8 mouse cellular contexts compared by ENCODE assay signal in the genomic region with DNA sequence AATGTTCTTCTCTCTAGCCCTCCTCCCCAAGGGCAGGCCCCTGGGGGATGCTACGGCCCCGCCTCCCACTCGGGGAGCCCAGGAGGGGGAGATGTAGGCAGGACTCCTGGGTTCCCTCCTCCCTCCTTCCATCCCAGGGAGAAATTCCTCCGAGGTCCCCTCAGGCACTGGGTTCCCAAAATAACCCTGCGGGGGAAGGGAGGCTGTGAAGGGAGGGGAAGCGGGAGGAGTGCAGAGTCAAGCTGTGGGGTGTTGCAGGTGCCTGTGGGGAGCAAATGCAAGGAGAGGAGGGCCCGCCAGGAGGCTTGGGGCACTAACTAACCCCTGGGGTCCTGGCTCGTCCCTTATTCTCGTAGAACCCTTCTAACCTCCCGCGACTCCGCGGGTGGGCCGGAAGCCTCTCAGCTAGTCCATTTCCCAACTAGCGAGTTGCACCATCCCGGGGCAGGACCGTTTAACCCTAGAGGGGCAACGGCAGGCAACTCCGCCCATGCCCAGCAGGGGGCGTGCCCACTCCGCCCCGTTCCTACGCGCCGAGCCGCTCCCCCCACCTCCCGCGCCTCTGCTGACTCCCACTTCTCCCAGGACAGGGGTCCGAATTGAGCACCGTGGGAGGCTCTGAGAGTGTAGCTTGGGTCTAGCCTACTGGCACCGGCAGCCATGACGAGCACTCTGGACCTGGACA. TPM values are rescaled to one million over a fixed set of nuclear protein-coding genes. Genes with fewer than 3 reads are reported as not detected.
DNase-seq lines count a peak whose midpoint lies in the region; ATAC-seq and TF ChIP-seq lines count a peak whose summit lies in the region.

No protein-coding gene starts in this region.

- TF ChIP-seq CTCF in liver, postnatal 0 days (IDR thresholded peaks at IDR 0.05; ENCODE audit: low read depth): peak; percentile 95

- H3K27me3 ChIP-seq in embryonic facial prominence, embryonic 11.5 days (ENCODE audit: control insufficient read depth, insufficient read depth, low read length): peaks cover 29% of the 10 kb centered on the region
- peaks cover 25% of the 10 kb centered on the region for H3K27me3 ChIP-seq in intestine, embryonic 16.5 days (replicated peaks; ENCODE audit: control insufficient read depth, insufficient read depth, low read length)
- H3K27me3 ChIP-seq in liver, postnatal 0 days (ENCODE audit: insufficient read depth, low read length): peaks cover 22% of the 10 kb centered on the region
- peaks cover 26% of the 10 kb centered on the region for H3K27me3 ChIP-seq in neural tube, embryonic 11.5 days (ENCODE audit: control insufficient read depth, insufficient read depth, low read length)

- H3K9ac ChIP-seq in embryonic facial prominence, embryonic 11.5 days (replicated peaks; ENCODE audit: low read length): no peak overlapping the region
- H3K9ac ChIP-seq in intestine, embryonic 16.5 days (ENCODE audit: low read depth, low read length): peak overlapping the region; percentile 52
- peak overlapping the region; percentile 48 for H3K9ac ChIP-seq in liver, postnatal 0 days (replicated peaks)
- peak overlapping the region; percentile 29 for H3K9ac ChIP-seq in neural tube, embryonic 11.5 days (ENCODE audit: low read length)

- WGBS in embryonic facial prominence, embryonic 11.5 days: under 1% methylated on average over 31 of the region's 32 CpGs
- whole genome bisulfite sequencing in intestine, embryonic 16.5 days: 0% methylated on average over 32 of the region's 32 CpGs
- WGBS in liver, postnatal 0 days (ENCODE audit: insufficient replicate concordance): under 1% methylated on average over 31 of the region's 32 CpGs
- WGBS in neural tube, embryonic 11.5 days: 0% methylated on average over 30 of the region's 32 CpGs

- peak overlapping the region; percentile 22 for H3K4me3 ChIP-seq in embryonic facial prominence, embryonic 11.5 days (ENCODE audit: low read depth, low read length)
- H3K4me3 ChIP-seq in intestine, embryonic 16.5 days (ENCODE audit: low read length): peak overlapping the region; percentile 71
- peak overlapping the region; percentile 63 for H3K4me3 ChIP-seq in liver, postnatal 0 days (ENCODE audit: low read depth, low read length)
- H3K4me3 ChIP-seq in neural tube, embryonic 11.5 days (ENCODE audit: low read depth, low read length): peak overlapping the region; percentile 14

- H3K27ac ChIP-seq in embryonic facial prominence, embryonic 11.5 days (replicated peaks; ENCODE audit: low read depth, low read length): no peak overlapping the region
- H3K27ac ChIP-seq in intestine, embryonic 16.5 days (ENCODE audit: low read length): no peak overlapping the region; the same call in 1 of the 2 replicates
- H3K27ac ChIP-seq in liver, postnatal 0 days (ENCODE audit: low read depth): peak overlapping the region; percentile 93
- H3K27ac ChIP-seq in neural tube, embryonic 11.5 days (ENCODE audit: low read depth, low read length): no peak overlapping the region

- ATAC-seq in embryonic facial prominence, embryonic 11.5 days (replicated peaks; ENCODE audit: insufficient number of reproducible peaks, low FRiP score, low TSS enrichment, low read depth): 0 out of 2 replicates have a peak, but pooled peaks have one; percentile 26
- peak; percentile 61 for ATAC-seq in granulocyte monocyte progenitor cell, adult 5-6 weeks (replicated peaks; ENCODE audit: poor library complexity, severe bottlenecking)
- ATAC-seq in intestine, embryonic 16.5 days: peak; percentile 47
- ATAC-seq in liver, postnatal 0 days: peak; percentile 72
- ATAC-seq in neural tube, embryonic 11.5 days (ENCODE audit: insufficient read depth, low FRiP score, low TSS enrichment): no peak; the same call in 1 of the 2 replicates

- H3K9me3 ChIP-seq in embryonic facial prominence, embryonic 11.5 days (replicated peaks; ENCODE audit: control insufficient read depth, low read length): no peaks in the 10 kb centered on the region
- no peaks in the 10 kb centered on the region for H3K9me3 ChIP-seq in intestine, embryonic 16.5 days (ENCODE audit: control insufficient read depth, low read length)
- no peaks in the 10 kb centered on the region for H3K9me3 ChIP-seq in liver, postnatal 0 days (ENCODE audit: low read length)
- no peaks in the 10 kb centered on the region for H3K9me3 ChIP-seq in neural tube, embryonic 11.5 days (ENCODE audit: control insufficient read depth, low read length)

- peak overlapping the region; percentile 51 for H3K4me2 ChIP-seq in embryonic facial prominence, embryonic 11.5 days (ENCODE audit: low read depth, low read length)
- peak overlapping the region; percentile 100 for H3K4me2 ChIP-seq in intestine, embryonic 16.5 days (ENCODE audit: low read depth, low read length)
- peak overlapping the region; percentile 94 for H3K4me2 ChIP-seq in liver, postnatal 0 days (ENCODE audit: low read depth, low read length)
- peak overlapping the region; percentile 47 for H3K4me2 ChIP-seq in neural tube, embryonic 11.5 days (ENCODE audit: low read depth)

- no peaks in the 10 kb centered on the region for H3K36me3 ChIP-seq in embryonic facial prominence, embryonic 11.5 days (replicated peaks; ENCODE audit: control insufficient read depth, insufficient read depth, low read depth, low read length)
- H3K36me3 ChIP-seq in intestine, embryonic 16.5 days (ENCODE audit: control insufficient read depth, insufficient read depth, low read length): no peaks in the 10 kb centered on the region
- H3K36me3 ChIP-seq in liver, postnatal 0 days (replicated peaks; ENCODE audit: insufficient read depth, low read length): peaks cover 11% of the 10 kb centered on the region
- H3K36me3 ChIP-seq in neural tube, embryonic 11.5 days (ENCODE audit: control insufficient read depth, insufficient read depth, low read length): no peaks in the 10 kb centered on the region

- H3K4me1 ChIP-seq in embryonic facial prominence, embryonic 11.5 days (ENCODE audit: control insufficient read depth, insufficient read depth, low read length): peaks cover 7% of the 10 kb centered on the region; the same call in 1 of the 2 replicates
- peaks cover 28% of the 10 kb centered on the region for H3K4me1 ChIP-seq in intestine, embryonic 16.5 days (ENCODE audit: control insufficient read depth, insufficient read depth, low read length)
- peaks cover 33% of the 10 kb centered on the region for H3K4me1 ChIP-seq in liver, postnatal 0 days (ENCODE audit: insufficient read depth)
- H3K4me1 ChIP-seq in neural tube, embryonic 11.5 days (ENCODE audit: control insufficient read depth, insufficient read depth, low read length): peaks cover 32% of the 10 kb centered on the region

- TF ChIP-seq EP300 in liver, postnatal 0 days (IDR thresholded peaks at IDR 0.05; ENCODE audit: low read depth): no peak

- DNase-seq in CD4-positive helper T cell, adult 2 months (ENCODE audit: low read depth, low spot score): peak; percentile 81
- DNase-seq in adrenal gland, adult 18-20 months (ENCODE audit: low spot score in 2 of 2): peak; percentile 78 to 87
- peak; percentile 72 for DNase-seq in embryonic facial prominence, embryonic 11.5 days (ENCODE audit: low spot score)
- DNase-seq in liver, postnatal 0 days: peak; percentile 91
- DNase-seq in neural tube, embryonic 11.5 days (ENCODE audit: low spot score): peak; percentile 78
- peak; percentile 77 to 82 for DNase-seq in thymus, adult 18-20 months

RNA-seq across cellular contexts. Expression of a gene that starts 2.1 kb away (rescaled TPM):
- total RNA-seq in adrenal gland, adult 18-20 months (2021): 10 to 100 TPM; 38.0 to 44.8 TPM
- polyA plus RNA-seq in embryonic facial prominence, embryonic 11.5 days (2014; fragmentation: Nextera tagmentation; extraction: Ambion mirVana): 15.6 and 17.2 TPM in 2 replicates
- 279 and 345 TPM in 2 replicates for total RNA-seq in granulocyte monocyte progenitor cell, adult 5-6 weeks (2014; fragmentation: Nextera tagmentation)
- 308 and 310 TPM in 2 replicates for total RNA-seq in granulocyte monocyte progenitor cell, adult 5-6 weeks (2017)
- polyA plus RNA-seq in intestine, embryonic 16.5 days (2015; fragmentation: Nextera tagmentation; extraction: Ambion mirVana): 41.8 and 47.0 TPM in 2 replicates
- polyA plus RNA-seq in liver, postnatal 0 days (2015; fragmentation: Nextera tagmentation; extraction: Ambion mirVana): 90.7 and 93.5 TPM in 2 replicates
- polyA plus RNA-seq in neural tube, embryonic 11.5 days (2014; fragmentation: Nextera tagmentation; extraction: Ambion mirVana): 17.6 and 20.3 TPM in 2 replicates

RNA-seq across cellular contexts. Expression of a gene that starts 17.1 kb away (rescaled TPM):
- 10 to 100 TPM; 55.0 to 65.0 TPM for total RNA-seq in adrenal gland, adult 18-20 months (2021)
- 1.4 and 2.8 TPM in 2 replicates for polyA plus RNA-seq in embryonic facial prominence, embryonic 11.5 days (2014; fragmentation: Nextera tagmentation; extraction: Ambion mirVana)
- total RNA-seq in granulocyte monocyte progenitor cell, adult 5-6 weeks (2014; fragmentation: Nextera tagmentation): 0.92 and 6.9 TPM in 2 replicates
- 0.41 TPM in 1 of 2 replicates, not detected in the other for total RNA-seq in granulocyte monocyte progenitor cell, adult 5-6 weeks (2017)
- 6.0 and 6.8 TPM in 2 replicates for polyA plus RNA-seq in intestine, embryonic 16.5 days (2015; fragmentation: Nextera tagmentation; extraction: Ambion mirVana)
- polyA plus RNA-seq in liver, postnatal 0 days (2015; fragmentation: Nextera tagmentation; extraction: Ambion mirVana): 2.5 and 8.9 TPM in 2 replicates
- polyA plus RNA-seq in neural tube, embryonic 11.5 days (2014; fragmentation: Nextera tagmentation; extraction: Ambion mirVana): 4.4 and 6.0 TPM in 2 replicates

RNA-seq across cellular contexts. Expression of a gene that starts 17.3 kb away (rescaled TPM):
- 1 to 10 TPM; 6.8 to 7.4 TPM for total RNA-seq in adrenal gland, adult 18-20 months (2021)
- 4.1 and 5.0 TPM in 2 replicates for polyA plus RNA-seq in embryonic facial prominence, embryonic 11.5 days (2014; fragmentation: Nextera tagmentation; extraction: Ambion mirVana)
- total RNA-seq in granulocyte monocyte progenitor cell, adult 5-6 weeks (2014; fragmentation: Nextera tagmentation): not detected in 2 replicates
- not detected in 2 replicates for total RNA-seq in granulocyte monocyte progenitor cell, adult 5-6 weeks (2017)
- polyA plus RNA-seq in intestine, embryonic 16.5 days (2015; fragmentation: Nextera tagmentation; extraction: Ambion mirVana): 0.73 and 0.97 TPM in 2 replicates
- 0.96 and 0.97 TPM in 2 replicates for polyA plus RNA-seq in liver, postnatal 0 days (2015; fragmentation: Nextera tagmentation; extraction: Ambion mirVana)
- polyA plus RNA-seq in neural tube, embryonic 11.5 days (2014; fragmentation: Nextera tagmentation; extraction: Ambion mirVana): 13.4 and 14.5 TPM in 2 replicates

RNA-seq across cellular contexts. Expression of a gene that starts 37.8 kb away (rescaled TPM):
- 100 to 1,000 TPM; 233 to 277 TPM for total RNA-seq in adrenal gland, adult 18-20 months (2021)
- polyA plus RNA-seq in embryonic facial prominence, embryonic 11.5 days (2014; fragmentation: Nextera tagmentation; extraction: Ambion mirVana): 157 and 172 TPM in 2 replicates
- 286 and 301 TPM in 2 replicates for total RNA-seq in granulocyte monocyte progenitor cell, adult 5-6 weeks (2014; fragmentation: Nextera tagmentation)
- total RNA-seq in granulocyte monocyte progenitor cell, adult 5-6 weeks (2017): 187 and 209 TPM in 2 replicates
- polyA plus RNA-seq in intestine, embryonic 16.5 days (2015; fragmentation: Nextera tagmentation; extraction: Ambion mirVana): 94.7 and 103 TPM in 2 replicates
- 34.6 and 35.7 TPM in 2 replicates for polyA plus RNA-seq in liver, postnatal 0 days (2015; fragmentation: Nextera tagmentation; extraction: Ambion mirVana)
- polyA plus RNA-seq in neural tube, embryonic 11.5 days (2014; fragmentation: Nextera tagmentation; extraction: Ambion mirVana): 214 and 224 TPM in 2 replicates

Comparison
In these comparisons a context has a peak if more than half of its experiments do, and no peak if none do; other contexts are left out.
1. H3K4me2 ChIP-seq: peak in every context shown above with its lines; median percentile 100 in intestine, embryonic 16.5 days; 94 in liver, postnatal 0 days; 51 in embryonic facial prominence, embryonic 11.5 days; 47 in neural tube, embryonic 11.5 days.
2. H3K4me3 ChIP-seq: peak in every context shown above with its lines; median percentile 71 in intestine, embryonic 16.5 days; 63 in liver, postnatal 0 days; 22 in embryonic facial prominence, embryonic 11.5 days; 14 in neural tube, embryonic 11.5 days.